Mouse (Mus musculus): ENCODE data around the gene Neil1.

GRCm38 (mm10) chr9:57139110-57139509 lies 9.0 kb downstream of the Neil1 start:
- TF ChIP-seq CTCF (IDR thresholded peaks at IDR 0.05; ENCODE audit: control insufficient read depth, insufficient read depth, low read length) (no peak), POLR2A (IDR thresholded peaks at IDR 0.05; ENCODE audit: borderline replicate concordance, control insufficient read depth, low read depth, low read length) (no peak)

All from bone marrow, adult 2 months (tissue).